Mouse (Mus musculus): ENCODE results near the gene Rft1. TPM values are rescaled to one million over a fixed set of nuclear protein-coding genes. Genes with fewer than 3 reads are reported as not detected.
"Not testable (repeated sequence)": the region's sequence is repeated elsewhere in the genome, so short reads cannot be mapped to it uniquely, and the experiment has no call there.

Rft1 gene
- total RNA-seq, 2 experiments from 2014 or later, result 12.7 to 13.0 TPM

DNA sequence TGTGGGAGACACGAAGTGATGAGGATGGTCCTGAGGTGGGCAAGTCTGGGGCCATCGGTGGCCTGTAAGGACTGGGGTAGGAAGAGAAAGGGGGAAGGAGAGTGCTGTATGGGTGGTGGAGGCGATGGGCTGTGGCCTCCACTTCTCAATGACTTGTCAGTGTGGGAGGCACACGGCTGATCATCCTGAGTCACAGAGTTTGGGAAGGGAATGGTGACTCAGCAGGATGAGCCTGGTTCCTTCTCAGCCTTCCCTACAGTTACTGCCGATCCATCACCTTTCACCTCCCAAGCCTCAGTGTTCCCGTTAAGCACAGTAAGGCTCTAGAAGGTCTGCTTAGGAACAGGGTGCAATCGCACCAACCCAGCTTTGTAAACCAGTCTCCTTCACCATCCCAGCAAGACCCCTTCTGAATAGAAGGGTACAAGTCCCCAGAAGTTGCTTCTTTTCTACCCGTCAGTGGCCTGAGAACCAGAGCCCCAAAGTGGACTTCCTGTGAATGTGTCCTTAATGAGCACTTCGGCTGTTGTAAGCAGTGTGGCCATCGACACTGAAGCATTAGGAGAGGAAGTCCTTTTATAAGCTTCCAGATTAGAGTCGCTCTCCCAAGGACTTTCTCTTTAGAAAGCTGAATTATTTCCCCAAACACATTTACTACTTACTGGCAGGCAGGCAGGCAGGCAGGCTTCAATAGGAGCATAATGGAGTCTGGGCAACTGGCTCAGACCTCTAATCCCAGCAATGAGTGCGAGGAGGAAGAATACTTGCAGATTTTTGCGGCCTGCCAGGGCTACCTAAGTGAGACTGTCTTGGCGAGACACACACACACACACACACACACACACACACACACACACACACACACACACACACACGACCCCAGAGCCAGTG, 17.2 kb downstream of the Rft1 start:
- no peak for ATAC-seq (replicated peaks; ENCODE audit: poor library complexity)

GRCm38 (mm10) chr14:30671986-30672312, 17.8 kb downstream of the Rft1 start:
- ATAC-seq (replicated peaks; ENCODE audit: poor library complexity), result peak; percentile 91

- peak; percentile 93 for ATAC-seq (replicated peaks; ENCODE audit: poor library complexity)
Measured at GRCm38 (mm10) chr14:30674947-30675346, 20.8 kb downstream of the Rft1 start.

DNA sequence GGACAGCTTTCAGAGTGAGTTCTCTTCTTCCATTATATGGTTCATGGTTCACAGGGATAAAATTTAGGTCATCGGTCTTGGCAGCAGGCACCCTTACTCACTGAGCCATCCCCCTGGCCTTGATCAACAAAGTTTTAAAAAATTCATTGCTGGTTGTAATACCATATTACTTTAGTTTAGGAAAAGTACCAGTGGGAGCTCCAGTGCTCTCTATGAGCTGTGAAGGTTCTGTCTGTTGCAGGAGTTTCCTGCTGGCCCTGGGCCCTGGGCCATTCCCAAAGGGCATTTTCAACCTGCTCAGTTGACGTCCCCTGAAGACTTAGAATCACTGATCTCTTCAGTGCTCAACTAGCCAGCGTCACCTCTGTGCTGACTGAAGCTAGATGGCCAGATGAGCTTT, 28.0 kb downstream of the Rft1 start:
- no peak for ATAC-seq (replicated peaks; ENCODE audit: poor library complexity)

GRCm38 (mm10) chr14:30690685-30691084, 36.5 kb downstream of the Rft1 start:
- no peak for ATAC-seq (replicated peaks; ENCODE audit: poor library complexity)

GRCm38 (mm10) chr14:30692439-30692838, 38.3 kb downstream of the Rft1 start:
- no peak for ATAC-seq (replicated peaks; ENCODE audit: poor library complexity)

- ATAC-seq (replicated peaks; ENCODE audit: poor library complexity), result peak; percentile 72
Measured at GRCm38 (mm10) chr14:30694786-30695185, 40.6 kb downstream of the Rft1 start.

DNA sequence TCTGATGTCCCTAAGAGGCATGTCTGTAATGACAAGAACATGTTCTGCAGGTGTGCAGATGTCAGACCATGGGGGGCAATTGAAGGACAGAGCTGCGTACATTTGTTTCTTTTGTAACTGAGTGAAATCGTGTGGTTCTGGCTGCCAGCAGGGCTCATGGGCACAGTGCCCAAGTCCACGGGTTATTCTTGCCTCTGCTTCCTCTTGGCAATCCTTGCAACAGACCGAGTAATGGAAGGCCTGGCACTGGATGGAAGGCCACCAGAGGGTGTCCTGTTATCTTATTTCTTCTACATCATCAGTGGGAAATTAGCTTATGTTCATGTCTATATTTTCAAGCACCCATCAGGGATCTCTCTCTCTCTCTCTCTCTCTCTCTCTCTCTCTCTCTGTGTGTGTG, 41.4 kb downstream of the Rft1 start:
- ATAC-seq (replicated peaks; ENCODE audit: poor library complexity), result peak; percentile 75

DNA sequence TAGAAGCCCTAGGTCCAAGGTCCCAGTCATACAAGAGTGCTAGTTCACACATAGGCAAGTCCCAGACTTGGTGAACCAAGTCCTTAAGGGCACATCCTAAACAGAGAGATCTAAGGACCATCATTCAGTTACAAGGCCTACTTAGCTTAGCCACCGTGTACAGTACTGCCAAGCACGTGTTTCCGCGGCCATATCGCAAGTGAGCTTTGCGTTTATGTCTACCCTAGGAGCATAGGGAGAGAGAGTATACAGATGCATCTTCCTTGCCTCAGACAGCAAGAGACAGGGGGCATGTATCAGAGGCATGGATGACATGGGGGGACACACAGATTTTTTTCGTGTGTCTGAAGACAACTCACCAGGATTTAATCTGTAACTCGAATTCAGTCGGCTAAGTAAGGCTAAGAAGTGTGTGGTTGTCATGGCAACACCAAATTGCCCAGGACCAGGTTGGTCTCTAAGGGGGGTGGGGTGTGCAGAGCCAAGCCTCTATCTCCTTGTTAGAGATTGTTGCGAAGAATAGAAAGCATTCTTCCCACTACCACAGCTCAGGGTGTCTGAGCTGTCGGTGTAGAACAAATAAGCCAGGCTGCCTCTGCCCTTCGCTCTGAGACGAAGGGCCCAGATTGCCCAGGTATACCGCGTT, 43.4 kb downstream of the Rft1 start:
- ATAC-seq (replicated peaks; ENCODE audit: poor library complexity), result no peak

- peak; percentile 72 for ATAC-seq (replicated peaks; ENCODE audit: poor library complexity)
Measured at GRCm38 (mm10) chr14:30699656-30700055, 45.5 kb downstream of the Rft1 start.

- no peak for ATAC-seq (replicated peaks; ENCODE audit: poor library complexity)
Measured at GRCm38 (mm10) chr14:30702512-30702911, 48.4 kb downstream of the Rft1 start.

DNA sequence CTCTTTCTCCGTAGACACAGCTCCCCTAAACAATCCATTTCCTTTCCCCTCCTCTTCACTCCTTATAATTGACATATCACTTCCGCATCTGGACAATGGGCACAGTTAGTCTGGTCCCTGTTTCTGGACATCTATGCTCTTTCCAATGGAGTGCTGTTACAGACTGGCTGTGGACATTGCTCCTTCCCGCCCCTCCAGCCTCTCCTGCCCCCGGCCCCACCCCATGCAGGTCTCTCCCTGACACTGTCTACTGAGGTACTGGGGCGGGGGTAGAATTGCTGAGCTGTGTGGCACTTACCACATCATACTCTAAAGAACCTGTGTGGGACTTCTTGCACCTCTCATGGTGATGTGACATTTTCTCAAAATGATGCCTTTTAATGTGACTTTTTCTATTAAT, 48.9 kb downstream of the Rft1 start:
- no peak for ATAC-seq (replicated peaks; ENCODE audit: poor library complexity)

GRCm38 (mm10) chr14:30704098-30704855, 50.1 kb downstream of the Rft1 start:
- no peak for ATAC-seq (replicated peaks; ENCODE audit: poor library complexity)

DNA sequence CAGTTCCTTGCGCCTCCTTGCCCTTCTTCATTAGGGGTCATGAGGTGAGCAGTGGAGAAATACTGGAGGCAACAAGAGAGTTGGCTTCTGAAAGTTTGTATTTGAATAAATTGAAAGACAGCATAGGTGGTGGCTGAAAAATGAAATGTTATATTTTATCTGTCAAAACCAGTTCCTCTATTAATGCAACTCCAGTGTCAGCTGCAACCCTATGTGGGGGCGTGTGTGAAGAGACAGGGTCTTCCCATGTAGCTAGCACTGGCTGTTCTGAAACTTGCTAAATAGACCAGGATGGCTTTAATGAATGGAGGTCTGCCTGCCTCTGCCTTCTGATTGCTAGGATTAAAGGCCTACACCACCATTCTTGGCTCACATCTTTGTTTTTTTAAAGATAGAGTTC, 57.7 kb downstream of the Rft1 start:
- no peak for ATAC-seq (replicated peaks; ENCODE audit: poor library complexity)

GRCm38 (mm10) chr14:30713769-30714168, 59.6 kb downstream of the Rft1 start:
- no peak for ATAC-seq (replicated peaks; ENCODE audit: poor library complexity)

- ATAC-seq (replicated peaks; ENCODE audit: poor library complexity), result peak; percentile 25
Measured at GRCm38 (mm10) chr14:30714799-30715617, 60.8 kb downstream of the Rft1 start, which contains the start of gene Sfmbt1. TSS of gene Sfmbt1 (plus strand) at chr14:30714849.

DNA sequence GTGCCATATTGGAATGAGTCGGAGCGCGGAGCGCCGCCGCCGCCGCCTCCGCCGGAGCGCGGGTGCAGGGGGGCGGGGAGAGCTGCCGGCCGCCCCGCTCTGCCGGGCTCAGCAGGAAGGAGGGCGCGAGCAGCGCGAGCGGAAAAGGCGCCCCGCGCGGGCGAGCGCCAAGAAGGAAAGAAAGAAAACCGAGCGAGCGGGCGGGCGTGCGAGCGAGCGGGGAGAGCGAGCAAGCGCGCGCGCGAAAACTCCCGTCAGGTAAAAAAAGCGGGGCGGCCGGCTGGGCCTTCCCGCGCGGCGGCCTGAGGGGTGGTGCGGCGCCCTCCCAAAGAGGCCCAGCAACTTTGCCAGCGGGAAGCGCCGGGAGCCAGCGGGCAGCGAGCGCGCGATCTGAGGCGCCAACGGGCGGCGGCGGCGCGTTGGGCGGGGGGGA, 61.5 kb downstream of the Rft1 start:
- peak; percentile 40 for ATAC-seq (replicated peaks; ENCODE audit: poor library complexity)

DNA sequence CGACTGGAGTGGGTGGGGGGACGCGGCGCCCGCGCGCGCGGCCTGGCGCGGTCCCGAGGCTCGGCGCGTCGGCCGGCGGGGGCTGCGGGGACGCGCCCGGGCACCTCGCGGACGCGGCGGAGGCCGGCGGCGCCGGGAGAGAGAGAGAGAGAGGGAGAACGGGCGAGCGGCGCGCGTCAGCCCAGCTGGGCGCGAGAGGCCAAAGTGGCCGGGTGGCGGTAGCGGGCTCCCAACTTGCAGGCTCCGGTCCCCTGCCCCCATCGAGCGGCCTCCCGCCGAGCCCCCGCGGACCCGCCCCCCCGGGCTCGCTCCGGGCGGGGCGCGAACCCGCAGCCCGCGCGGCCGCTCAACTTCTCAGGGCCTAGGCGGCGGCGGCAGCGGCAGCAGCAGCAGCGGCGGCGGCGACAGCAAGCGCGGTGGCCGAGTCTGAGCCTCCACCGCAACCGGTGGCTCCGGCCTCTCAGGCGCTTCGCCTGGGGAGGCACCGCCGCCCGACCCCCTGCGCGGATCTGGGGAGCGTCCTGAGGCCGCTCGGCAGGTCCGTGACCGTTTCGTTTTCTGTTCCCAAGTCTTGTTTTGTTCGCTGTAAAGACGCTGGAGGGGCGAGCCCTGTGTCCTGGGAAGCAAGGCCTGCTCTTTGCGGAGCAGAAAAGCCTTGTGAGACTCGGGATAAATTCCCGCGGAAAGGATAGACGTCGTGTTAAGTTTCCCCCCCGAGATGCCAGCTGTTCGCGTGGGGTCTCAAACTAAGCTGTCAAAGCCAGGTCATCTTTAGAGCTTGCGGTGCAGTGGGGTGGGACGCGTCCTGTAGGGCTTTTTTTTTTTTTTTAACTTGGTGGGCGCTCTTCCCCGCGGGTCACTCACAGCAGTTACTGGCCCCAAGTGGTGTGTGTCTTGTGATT, 62.1 kb downstream of the Rft1 start:
- peak; percentile 35 for ATAC-seq (replicated peaks; ENCODE audit: poor library complexity)

DNA sequence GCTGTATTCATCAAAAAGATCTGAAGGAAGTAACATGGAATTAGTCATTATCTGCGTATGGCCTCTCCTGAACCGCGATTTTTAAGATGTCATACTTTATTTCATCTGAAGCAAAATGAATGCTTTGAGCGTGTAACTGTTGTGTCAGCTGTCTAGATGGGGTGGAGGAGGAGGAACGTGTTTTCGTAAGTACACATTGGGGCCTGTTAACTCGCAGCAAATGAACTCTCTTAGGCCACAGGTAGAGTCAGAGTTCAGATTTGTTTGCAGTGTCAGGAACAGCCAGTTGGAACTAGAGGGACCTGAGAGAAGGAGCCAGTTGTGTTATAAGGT, 62.8 kb downstream of the Rft1 start:
- ATAC-seq (replicated peaks; ENCODE audit: poor library complexity), result peak; percentile 23

DNA sequence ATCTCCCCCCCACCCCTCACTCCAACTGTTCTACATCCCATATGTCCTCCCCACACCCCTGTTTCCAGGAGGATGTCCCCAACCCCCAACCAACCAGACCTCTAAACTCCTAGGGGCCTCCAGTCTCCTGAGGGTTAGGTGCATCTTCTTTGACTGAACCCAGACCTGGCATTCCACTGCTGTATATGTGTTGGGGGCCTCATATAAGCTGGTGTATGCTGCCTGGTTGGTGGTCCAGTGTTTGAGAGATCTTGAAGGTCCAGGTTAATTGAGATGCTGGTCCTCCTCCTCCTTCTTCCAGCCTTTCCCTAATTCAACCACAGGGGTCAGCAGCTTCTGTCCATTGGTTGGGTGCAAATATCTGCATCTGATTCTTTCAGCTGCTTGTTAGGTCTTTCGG, 64.5 kb downstream of the Rft1 start:
- not testable (repeated sequence) for ATAC-seq (replicated peaks; ENCODE audit: poor library complexity)
